Mouse (Mus musculus) lung, postnatal 25 days (tissue): Measurements from ENCODE around the gene Bcl2.

Source experiments
- DNase-seq: peaks from one replicate; pipeline ENCODE4 v3.0.0; 2022; ENCODE audit warnings: low spot score

Gene Bcl2

DNA sequence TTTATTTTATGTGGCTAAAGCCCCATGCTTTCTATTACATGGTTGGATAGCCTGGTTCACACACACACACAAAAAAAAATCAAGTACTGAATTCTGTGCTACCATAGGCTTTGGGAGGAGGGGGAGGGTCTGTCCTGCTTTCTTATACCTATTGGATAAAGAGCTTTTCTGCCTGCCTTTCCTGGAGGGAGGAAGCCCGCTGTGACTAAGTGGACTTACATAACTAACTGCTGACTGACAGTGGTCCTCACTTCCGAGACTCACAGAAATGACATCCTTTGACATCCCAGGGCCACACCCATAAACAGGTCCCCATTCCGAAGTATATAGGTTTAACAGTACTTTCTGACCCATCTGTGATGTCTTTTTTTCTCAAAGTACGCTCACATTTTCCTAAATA, 200.6 kb downstream of the Bcl2 start:
- no peak for DNase-seq

DNA sequence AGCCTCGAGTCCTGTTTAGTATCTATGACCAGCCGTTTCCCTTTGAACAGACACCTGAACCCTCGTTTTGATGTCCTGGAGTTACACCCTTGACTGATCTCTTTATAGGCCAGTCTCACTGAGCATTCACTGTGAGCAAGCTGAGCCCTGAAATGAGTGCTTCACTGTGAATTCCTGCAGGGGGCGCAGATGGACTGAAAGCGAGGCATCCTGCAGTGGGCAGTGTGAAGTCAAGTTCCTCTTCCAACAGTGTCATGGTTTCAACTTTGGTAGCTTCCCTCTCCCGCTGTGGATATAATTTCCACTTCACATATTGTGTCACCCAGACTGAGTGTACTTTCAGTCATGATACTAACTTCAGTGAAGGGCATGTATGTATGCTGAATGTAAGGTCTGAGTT, 202.5 kb downstream of the Bcl2 start:
- DNase-seq = peak; percentile 81

DNA sequence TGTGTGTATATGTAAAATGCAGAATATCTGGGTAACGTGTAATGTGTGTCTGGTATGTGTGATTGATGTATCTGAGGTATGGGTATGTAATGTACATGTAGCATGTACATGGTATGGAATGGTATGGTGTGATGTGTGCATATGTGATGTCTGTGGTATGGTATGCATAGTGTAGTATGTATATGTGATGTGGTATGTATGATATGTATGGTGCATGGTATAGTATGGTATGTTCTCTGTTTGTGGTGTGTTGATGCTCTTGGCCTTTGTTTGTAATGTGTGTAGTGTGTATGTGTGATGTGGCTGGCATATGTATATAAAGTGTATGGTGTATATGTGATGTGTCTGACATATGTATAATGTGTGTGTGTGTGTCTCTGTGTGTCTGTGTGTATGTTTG, 206.5 kb downstream of the Bcl2 start:
- DNase-seq = no peak

DNA sequence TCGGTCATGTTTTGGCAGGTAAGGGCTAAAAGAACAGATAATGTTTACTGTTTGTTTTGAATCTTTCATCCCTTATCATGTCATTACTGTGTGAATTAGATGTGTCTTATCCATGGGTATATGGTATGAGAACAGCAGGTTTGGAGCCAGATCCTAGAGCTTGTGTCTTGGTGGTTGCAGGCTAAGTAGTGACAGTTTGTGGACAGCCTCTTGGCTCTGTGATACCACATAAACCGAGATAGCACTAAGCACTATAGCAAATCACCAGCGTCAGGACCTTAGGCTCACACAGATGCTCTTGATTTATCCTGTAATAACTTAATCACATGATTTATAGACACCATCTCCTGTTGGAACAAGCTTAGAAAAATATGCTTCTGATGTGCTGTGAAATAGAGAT, 210.2 kb downstream of the Bcl2 start:
- DNase-seq = no peak

DNA sequence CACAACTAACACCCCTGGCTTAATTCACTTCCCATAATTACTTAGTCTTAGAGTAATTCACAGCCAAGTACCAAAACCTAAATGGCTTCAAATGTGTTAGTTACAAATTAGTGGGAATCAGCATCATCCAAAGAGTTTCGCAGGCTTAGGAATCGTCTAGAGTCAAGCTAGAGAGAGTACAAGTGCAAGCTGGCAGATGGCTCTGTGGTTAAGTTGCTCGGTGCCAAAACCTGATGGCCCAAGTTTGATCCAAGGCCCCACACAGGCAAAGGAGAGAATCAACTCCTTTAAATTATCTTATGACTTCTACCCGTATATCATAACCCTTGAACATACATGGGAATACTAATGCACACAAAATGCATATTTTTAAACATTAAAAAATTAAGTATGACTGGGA, 210.7 kb downstream of the Bcl2 start:
- no peak for DNase-seq

DNA sequence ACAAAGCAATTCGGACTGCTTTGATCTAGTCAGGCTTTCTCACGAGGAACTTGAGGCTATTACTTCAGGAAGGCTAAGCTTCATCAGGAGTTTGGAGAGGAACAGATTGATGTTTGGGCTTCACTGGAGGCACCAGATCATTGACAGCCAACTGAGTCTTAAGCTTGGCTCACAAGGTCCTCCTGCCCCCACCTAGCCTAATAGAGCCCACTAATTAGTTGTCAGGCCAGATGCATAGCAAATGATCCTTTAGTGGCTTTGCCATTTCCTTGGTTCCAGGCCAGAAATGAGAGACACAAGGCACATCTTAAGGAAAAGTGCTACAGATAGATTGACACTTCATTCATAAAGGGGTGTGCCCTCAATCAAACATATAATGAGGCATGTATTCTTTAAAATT, 216.1 kb downstream of the Bcl2 start:
- DNase-seq = no peak
